Mouse (Mus musculus): ENCODE results near the gene Lims1.

- TF ChIP-seq POLR2A (IDR thresholded peaks at IDR 0.05; ENCODE audit: insufficient read depth, low read depth, low read length) (no peak), EP300 (IDR thresholded peaks at IDR 0.05; ENCODE audit: insufficient read depth, low read depth, low read length) (no peak), CTCF (IDR thresholded peaks at IDR 0.05) (no peak)
These were observed 27.7 kb upstream of the Lims1 start for GRCm38 (mm10) chr10:58295605-58296004.
